Mouse (Mus musculus): ENCODE measurements around the gene Rsad2. TPM values are rescaled to one million over a fixed set of nuclear protein-coding genes. Genes with fewer than 3 reads are reported as not detected.

Gene Rsad2
- polyA plus RNA-seq (2012; ENCODE audit: low replicate concordance) = 8.6 and 28.7 TPM in 2 replicates

DNA sequence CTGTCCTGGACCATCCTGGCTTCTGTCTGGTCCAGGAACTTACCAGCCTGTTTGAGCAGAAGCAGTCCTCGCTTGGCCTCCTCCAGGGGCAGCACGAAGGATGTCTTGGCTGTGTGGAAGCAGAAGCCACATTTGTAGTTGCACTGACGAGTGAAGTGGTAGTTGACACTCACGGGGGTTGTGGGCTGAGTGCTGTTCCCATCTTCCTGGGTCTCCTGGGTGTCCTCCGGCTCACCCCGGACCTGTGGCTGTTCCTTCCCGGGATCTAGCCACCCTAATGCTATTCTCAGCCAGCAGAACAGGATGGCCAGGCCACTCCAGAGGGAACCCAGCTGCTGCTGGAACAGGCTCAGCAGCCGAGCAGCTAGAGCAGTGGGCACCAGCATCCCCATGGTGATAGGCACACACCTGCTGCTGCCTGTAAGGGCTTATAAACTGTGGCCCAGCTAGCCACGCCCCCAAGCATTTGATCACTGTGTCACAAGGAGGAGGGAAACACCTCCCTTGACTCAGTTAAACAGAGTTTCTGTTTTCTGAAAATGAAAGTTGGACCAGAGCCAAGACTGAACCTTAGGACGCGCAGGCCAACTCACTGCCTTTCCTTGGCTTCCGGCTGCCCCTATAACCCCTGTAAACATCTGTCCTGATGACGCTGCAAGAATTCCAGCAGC lies at the start of gene Rsad2:
Gene Rsad2 (minus strand): TSS at position 425 of the 671 bp plus-strand sequence.

DNA sequence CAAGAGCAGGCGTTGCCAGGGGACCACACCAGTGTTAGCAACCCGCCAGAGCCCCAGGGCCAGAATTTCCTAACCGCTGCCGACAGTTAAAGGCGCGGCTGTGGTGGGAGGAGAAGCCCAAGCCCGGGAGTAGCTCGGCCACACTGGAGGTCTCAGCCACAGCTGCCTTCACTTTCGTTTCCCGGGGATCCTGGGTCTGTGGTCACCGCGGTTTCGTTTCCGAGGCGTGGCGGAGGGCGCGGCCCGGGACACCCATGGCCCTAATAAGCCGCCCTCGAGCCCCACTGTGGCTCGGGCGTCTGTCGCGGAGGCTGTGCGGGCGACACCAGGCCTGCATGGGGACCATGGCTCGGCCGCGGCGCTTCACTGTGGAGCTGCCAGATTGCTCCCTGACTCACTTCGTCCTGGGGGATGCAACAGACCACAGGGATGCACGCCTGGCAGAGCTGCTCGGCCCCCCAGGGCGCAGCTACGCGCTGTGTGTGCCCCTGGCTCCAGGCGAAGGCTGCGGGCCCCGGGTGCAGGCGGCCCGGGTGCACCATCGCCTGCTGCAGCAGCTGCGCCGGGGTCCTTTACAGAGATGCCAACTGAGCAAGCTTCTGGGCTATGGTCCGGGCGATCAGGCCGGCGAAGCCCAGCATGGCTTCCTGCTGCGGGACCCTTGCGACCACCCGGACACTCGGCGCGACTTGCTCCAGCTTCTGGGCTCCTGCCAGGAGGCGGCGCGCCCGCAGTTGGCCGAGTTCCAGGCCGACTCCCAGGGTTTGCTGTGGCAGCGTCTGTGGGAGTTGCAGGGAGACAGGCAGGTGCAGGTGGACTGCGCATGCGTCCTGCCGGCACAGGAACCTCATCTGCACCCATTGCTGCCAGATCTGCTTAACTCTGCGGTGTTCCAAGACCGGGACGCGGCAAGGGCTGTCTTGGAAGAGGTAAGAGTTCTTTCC lies 13.1 kb upstream of the Rsad2 start, which contains the start of gene Cmpk2:
Gene Cmpk2 (plus strand): TSS at position 107 of the 944 bp plus-strand sequence.

DNA sequence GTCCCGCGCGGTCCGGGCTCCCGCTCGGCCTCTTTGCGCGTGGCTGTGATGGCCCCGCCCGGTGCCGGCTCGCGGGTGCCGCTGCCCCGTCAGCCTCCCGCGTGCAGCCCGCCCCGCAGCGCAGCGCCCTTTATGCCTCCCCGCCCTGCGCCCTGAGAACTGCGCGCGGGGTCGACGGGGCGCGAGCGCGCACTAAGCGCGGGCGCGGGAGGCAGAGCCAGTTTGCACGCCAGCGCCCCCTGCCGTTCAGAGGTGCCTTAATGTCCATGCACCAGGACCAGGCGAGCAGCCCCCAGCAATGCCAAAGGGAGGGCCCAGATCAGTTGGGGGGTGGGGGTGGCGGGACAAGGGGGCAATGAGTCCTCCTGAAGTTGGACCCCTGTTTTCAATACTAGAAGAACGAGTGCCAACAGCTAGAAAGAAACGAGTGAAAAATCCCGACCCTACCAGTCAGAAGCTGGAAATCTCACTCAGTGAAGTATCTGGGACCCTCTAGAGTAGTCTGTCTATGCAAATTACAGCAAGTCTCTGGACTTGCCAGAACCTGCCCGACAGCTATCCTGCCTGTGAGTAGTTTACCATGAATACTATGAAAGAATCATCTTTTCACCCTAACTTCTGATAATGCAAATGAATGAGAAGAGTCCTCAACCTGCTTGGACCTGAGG lies 41.0 kb downstream of the Rsad2 start, which contains the start of gene Rnf144a:
Gene Rnf144a (minus strand): TSS at position 151 of the 668 bp plus-strand sequence.

Other genes with a start within 250 kb of the Rsad2 start
- gene Rnf144a, start 41.2 kb downstream of the Rsad2 start, polyA plus RNA-seq (2012; ENCODE audit: low replicate concordance) = 19.4 and 31.0 TPM in 2 replicates
- 5.1 and 7.1 TPM in 2 replicates for gene Cmpk2, start 12.8 kb upstream of the Rsad2 start, polyA plus RNA-seq (2012; ENCODE audit: low replicate concordance)